Mouse (Mus musculus): ENCODE data around the gene Exoc6b. TPM values are rescaled to one million over a fixed set of nuclear protein-coding genes. Genes with fewer than 3 reads are reported as not detected.
A peak's percentile ranks its signal among the peaks of the same experiment; 100 is the strongest.

The Exoc6b gene
- polyA plus RNA-seq, 1 experiment from 2014 or later, result 24.6 TPM

DNA sequence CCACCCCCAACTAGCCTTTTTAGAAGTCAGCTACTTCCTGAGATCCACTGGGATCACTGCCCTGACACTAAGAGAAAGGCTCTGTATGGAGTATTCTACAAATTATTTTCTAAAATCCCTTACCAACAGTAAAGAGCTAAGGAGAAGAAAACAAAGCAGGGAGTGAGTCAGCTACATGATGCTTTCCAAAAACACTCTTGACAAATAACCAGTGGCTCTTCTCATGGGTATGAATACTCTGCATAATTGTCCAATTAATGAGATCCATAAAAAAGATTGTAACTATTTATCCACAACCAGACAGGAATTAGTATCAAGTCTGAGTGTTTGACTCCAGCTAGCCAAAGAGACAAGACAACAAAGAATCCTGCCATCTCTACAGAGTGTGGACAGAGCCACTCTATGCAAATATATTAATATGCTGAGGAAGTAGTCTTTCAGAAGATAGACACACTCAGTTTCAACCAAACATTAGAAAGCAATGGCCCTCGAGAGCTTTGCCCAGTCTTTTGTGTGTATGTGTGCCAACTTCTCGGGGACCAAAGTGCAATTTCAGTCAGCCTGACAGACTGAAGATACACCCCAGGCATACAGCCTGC, 263.1 kb downstream of the Exoc6b start:
- Histone ChIP-seq H3K36me3 (no peaks in the 10 kb centered on the region), H3K27ac (no peak overlapping the region), H3K9me3 (replicated peaks) (no peaks in the 10 kb centered on the region), H3K4me3 (no peak overlapping the region), H3K4me1 (no peaks in the 10 kb centered on the region), H3K27me3 (ENCODE audit: low read depth, poor library complexity, severe bottlenecking) (no peaks in the 10 kb centered on the region)
- 92% methylated on average over 2 of the region's 2 CpGs for WGBS
- DNase-seq (ENCODE audit: low spot score), result no peak

DNA sequence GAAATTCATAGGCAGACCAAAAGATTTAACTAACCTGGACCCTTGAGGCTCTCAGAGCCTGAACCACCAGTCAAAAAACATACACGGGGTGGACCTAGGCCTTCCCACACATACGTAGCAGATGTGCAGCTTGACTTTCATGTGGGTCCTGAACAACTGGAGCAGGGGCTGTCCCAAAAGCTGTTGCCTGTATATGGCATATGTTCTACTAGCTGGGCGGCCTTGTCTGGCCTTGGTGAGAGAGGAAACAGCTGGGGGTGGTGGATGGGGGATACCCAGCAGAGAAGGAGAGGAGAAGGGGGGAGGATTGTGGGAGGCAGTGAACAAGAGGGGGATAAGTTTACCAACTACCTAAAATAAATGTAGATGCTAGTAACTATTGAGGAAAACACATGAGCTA, 270.6 kb downstream of the Exoc6b start:
- H3K27me3 ChIP-seq (ENCODE audit: low read depth, poor library complexity, severe bottlenecking), result no peaks in the 10 kb centered on the region
- DNase-seq (ENCODE audit: low spot score), result no peak
- no peak overlapping the region for H3K27ac ChIP-seq
- no peaks in the 10 kb centered on the region for H3K9me3 ChIP-seq (replicated peaks)
- no peak overlapping the region for H3K4me3 ChIP-seq
- whole genome bisulfite sequencing, result 90% methylated on average over 3 of the region's 3 CpGs
- H3K36me3 ChIP-seq, result no peaks in the 10 kb centered on the region
- peaks cover 30% of the 10 kb centered on the region for H3K4me1 ChIP-seq

DNA sequence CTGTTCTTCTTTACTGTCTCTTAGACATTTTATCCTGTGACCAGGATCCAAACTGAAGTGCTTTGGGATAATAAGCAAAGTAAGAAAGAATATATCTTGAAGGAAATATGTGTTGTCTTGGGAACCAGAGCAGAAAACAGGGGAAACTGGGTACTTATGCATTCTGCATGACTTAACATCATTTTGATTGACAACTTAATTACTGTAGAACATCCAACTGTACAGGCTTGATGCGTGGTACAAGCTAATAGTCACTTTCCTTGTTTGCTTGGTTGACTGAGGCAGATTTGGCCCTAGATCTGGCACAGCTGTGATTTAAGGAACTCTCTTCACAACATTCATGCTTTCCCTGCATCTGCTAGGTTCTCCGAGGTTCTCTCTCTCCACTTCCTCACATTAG, 285.3 kb downstream of the Exoc6b start:
- H3K4me1 ChIP-seq, result no peaks in the 10 kb centered on the region
- no peaks in the 10 kb centered on the region for H3K27me3 ChIP-seq (ENCODE audit: low read depth, poor library complexity, severe bottlenecking)
- no peak overlapping the region for H3K27ac ChIP-seq
- DNase-seq (ENCODE audit: low spot score), result no peak
- no peak overlapping the region for H3K4me3 ChIP-seq
- no peaks in the 10 kb centered on the region for H3K36me3 ChIP-seq
- H3K9me3 ChIP-seq (replicated peaks), result no peaks in the 10 kb centered on the region
- 77% methylated on average over 2 of the region's 2 CpGs for WGBS

DNA sequence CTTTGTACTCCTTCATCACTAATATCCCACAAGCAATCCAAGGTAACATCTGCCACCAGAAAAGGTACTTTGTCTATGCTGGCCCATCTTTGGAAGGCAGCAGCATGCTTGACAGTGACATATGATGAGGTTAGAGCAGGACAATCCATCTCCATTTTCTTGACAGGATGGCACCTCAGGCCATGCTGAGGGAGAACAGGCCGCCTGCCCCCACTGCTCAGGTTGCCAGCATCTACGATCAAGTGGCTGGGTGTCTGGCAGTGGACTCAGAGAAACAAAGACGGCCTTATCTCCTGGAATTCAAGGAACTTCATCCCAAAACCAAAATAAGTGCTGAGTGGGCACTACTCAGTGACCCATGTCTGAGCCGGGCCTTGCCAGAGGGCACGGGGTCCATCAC, 289.3 kb downstream of the Exoc6b start:
- Histone ChIP-seq H3K27ac (no peak overlapping the region), H3K36me3 (no peaks in the 10 kb centered on the region), H3K9me3 (replicated peaks) (no peaks in the 10 kb centered on the region), H3K27me3 (ENCODE audit: low read depth, poor library complexity, severe bottlenecking) (no peaks in the 10 kb centered on the region), H3K4me1 (no peaks in the 10 kb centered on the region), H3K4me3 (no peak overlapping the region)
- DNase-seq (ENCODE audit: low spot score), result peak; percentile 39
- 19% methylated on average over 5 of the region's 5 CpGs for WGBS

DNA sequence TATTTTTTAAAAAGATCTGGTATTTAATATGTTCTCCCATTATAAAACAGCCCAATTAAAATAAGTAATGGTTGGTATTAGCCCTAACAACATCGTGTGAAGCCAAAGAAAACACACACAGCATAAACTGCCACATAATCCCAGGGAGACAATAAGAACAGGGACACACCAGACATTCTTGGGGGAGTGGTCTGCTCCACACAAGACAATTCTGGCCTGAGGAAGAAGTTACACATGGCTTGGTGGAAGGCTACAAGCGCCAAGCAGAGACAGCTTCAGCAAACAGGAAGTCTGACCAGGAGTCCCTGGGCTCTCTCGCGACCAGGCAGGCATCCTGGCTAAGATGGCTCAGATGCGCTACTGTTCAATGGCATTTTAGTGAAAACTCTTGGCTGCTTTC, 290.3 kb downstream of the Exoc6b start:
- Histone ChIP-seq H3K4me3 (no peak overlapping the region), H3K27me3 (ENCODE audit: low read depth, poor library complexity, severe bottlenecking) (no peaks in the 10 kb centered on the region), H3K27ac (no peak overlapping the region), H3K9me3 (replicated peaks) (no peaks in the 10 kb centered on the region), H3K4me1 (no peaks in the 10 kb centered on the region), H3K36me3 (no peaks in the 10 kb centered on the region)
- no peak for DNase-seq (ENCODE audit: low spot score)
- WGBS, result 75% methylated on average over 5 of the region's 5 CpGs

DNA sequence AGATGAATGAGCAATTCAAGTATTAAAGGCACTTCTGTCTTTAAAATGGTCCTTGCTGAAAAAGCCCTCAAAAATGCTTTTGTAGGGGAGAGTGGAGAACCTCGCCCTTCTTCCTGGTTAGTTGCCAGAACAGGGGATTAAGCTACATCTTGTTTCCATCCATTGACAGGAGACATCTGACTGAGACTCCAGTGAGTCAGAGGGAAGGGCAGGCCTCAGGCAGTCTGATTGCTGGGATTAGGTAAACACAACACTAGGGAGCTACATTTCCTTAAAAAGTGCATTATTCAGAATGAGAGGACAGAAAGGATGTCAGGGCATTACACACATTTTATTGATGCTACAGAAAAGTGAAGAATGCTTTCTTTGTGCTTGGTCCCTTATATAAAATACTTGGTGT, 293.4 kb downstream of the Exoc6b start:
- no peak for DNase-seq (ENCODE audit: low spot score)
- Histone ChIP-seq H3K27ac (no peak overlapping the region), H3K36me3 (no peaks in the 10 kb centered on the region), H3K9me3 (replicated peaks) (no peaks in the 10 kb centered on the region), H3K4me1 (no peaks in the 10 kb centered on the region), H3K4me3 (no peak overlapping the region), H3K27me3 (ENCODE audit: low read depth, poor library complexity, severe bottlenecking) (no peaks in the 10 kb centered on the region)
- 37% methylated on average over 1 of the region's 1 CpGs for WGBS

DNA sequence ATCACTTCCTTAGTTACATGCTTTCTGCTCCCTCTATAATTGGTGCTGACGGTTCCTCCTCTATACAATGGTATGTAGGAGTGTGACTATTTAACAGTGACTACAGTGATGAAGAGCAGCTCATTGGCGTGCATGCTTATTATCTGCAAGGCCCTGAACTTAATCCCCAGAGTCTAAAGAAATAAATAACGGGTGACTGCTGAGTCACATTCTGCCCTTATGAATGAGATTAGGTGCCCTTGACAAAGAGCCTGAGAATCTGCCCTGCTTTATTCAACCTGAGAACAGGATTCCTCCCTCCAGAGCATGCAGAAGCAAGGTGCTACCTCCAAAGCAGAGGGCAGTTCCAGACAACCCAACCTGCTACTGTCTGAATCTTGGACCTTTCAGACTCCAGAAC, 314.0 kb downstream of the Exoc6b start:
- no peak for DNase-seq (ENCODE audit: low spot score)
- Histone ChIP-seq H3K36me3 (no peaks in the 10 kb centered on the region), H3K27ac (no peak overlapping the region), H3K4me1 (no peaks in the 10 kb centered on the region), H3K27me3 (ENCODE audit: low read depth, poor library complexity, severe bottlenecking) (no peaks in the 10 kb centered on the region), H3K9me3 (replicated peaks) (no peaks in the 10 kb centered on the region), H3K4me3 (no peak overlapping the region)
- WGBS, result 83% methylated on average over 3 of the region's 3 CpGs

DNA sequence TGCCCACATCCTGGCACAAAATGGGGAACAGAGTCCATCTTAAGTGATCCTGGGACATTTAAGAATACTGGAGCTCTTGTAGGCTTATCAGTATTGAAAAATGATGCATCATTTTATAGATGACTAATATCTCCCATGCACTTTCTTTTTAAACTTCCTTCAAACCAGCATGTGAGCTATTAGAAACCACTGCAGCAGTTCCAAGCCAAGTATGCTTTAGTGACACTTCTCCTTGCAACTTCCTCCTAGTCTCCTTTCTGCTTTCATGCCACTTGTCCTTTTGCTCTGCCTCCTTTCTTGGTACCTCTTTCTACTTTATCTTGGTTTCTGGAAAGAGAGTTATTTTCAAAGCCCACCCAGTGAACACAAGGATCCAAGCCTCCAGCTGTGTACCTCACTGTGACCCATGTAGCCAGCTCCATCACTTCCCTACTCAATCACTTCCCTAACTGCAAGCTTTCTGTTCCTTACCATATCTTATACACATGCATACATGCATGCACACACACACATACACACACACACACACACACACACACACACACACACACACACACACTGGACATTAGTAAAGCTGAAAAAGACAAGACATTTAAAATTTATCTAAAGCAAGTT, 316.4 kb downstream of the Exoc6b start:
- Histone ChIP-seq H3K4me3 (no peak overlapping the region), H3K36me3 (no peaks in the 10 kb centered on the region), H3K27ac (no peak overlapping the region), H3K27me3 (ENCODE audit: low read depth, poor library complexity, severe bottlenecking) (no peaks in the 10 kb centered on the region), H3K4me1 (no peaks in the 10 kb centered on the region), H3K9me3 (replicated peaks) (no peaks in the 10 kb centered on the region)
- no peak for DNase-seq (ENCODE audit: low spot score)

DNA sequence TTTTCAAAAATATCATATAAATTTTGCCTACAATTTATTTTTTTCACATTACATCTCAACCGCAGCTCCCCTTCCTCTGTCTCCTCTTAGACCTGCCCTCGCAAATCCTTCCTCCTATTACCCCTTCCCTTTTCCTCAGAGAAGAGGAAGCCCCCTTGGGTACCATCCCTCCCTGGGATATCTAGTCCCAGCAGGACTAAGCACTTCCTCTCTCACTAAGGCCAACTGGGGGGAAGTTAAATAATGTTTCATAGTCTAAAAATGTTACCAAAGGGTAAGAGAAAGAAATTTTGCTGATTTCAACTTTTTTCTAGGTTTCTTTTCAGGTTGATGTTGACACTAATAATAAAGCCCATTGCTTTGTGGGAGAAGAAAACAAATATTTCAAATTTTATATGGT, 317.9 kb downstream of the Exoc6b start:
- WGBS, result 84% methylated on average over 2 of the region's 2 CpGs
- H3K27ac ChIP-seq, result no peak overlapping the region
- H3K4me1 ChIP-seq, result no peaks in the 10 kb centered on the region
- H3K9me3 ChIP-seq (replicated peaks), result no peaks in the 10 kb centered on the region
- H3K27me3 ChIP-seq (ENCODE audit: low read depth, poor library complexity, severe bottlenecking), result no peaks in the 10 kb centered on the region
- no peak for DNase-seq (ENCODE audit: low spot score)
- no peak overlapping the region for H3K4me3 ChIP-seq
- H3K36me3 ChIP-seq, result no peaks in the 10 kb centered on the region

DNA sequence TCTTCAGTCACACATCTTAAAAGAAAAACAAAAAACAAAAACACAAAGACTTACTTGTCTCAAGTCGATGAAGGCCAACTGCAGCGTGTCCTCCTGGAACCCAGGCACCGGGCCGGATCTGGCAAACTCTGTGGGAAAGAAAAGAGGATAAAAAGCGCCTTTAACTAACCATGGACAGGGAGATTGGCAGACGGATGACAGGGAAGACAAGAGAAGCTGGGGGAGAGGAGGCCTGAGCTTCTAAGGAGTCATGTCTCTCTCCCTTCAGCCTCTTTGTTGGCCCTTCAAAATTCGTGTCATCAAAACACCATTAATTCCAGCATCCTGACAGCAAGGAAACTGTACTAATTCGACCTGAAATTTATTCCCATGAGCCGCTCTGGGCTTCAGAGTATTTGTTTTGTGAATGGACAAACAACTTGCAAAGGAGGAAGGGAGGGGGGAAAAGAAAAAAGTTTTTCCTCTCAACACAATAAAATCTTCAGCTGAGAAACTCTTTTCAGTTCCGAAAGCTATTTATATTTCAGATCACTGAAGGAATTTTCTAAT, 322.4 kb downstream of the Exoc6b start:
- Histone ChIP-seq H3K4me1 (0 out of 2 replicates have a peak, but pooled peaks cover 2% of the 10 kb centered on the region), H3K4me3 (no peak overlapping the region), H3K27ac (no peak overlapping the region), H3K36me3 (no peaks in the 10 kb centered on the region), H3K27me3 (ENCODE audit: low read depth, poor library complexity, severe bottlenecking) (no peaks in the 10 kb centered on the region), H3K9me3 (replicated peaks) (no peaks in the 10 kb centered on the region)
- DNase-seq (ENCODE audit: low spot score), result no peak
- 81% methylated on average over 10 of the region's 10 CpGs for WGBS

DNA sequence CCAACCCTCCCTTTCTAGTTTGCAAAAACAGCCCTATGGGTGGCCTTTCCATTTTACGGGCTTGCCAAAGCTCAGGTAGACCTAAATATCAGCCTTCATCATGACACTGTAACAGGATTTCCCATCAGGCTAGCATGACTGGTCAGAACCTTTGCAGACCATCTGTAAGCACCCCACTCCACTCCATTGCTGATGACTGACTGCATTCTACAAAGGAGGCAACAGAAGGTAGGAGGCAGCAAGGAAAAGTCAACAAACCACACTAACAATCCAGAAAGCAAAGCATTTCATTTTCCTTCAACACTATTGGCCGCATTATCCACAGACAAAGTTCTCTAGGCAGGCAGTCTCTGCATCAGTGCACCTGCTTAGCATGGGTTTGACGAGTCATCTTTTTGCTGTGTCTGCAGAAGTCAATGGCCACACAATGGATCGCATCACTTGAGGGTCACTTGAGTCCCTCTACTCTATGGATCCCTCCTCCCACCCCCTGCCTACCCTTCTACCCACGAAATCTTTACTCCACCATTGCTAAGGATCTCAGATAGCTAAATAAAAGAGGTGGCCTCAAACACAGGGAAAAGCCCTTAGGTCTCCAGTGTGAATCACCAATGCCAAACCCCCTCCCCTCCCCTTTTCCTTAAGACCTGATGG, 323.0 kb downstream of the Exoc6b start:
- H3K9me3 ChIP-seq (replicated peaks), result no peaks in the 10 kb centered on the region
- no peak for DNase-seq (ENCODE audit: low spot score)
- no peaks in the 10 kb centered on the region for H3K27me3 ChIP-seq (ENCODE audit: low read depth, poor library complexity, severe bottlenecking)
- H3K4me1 ChIP-seq, result 0 out of 2 replicates have a peak, but pooled peaks cover 2% of the 10 kb centered on the region
- 89% methylated on average over 5 of the region's 5 CpGs for WGBS
- H3K27ac ChIP-seq, result no peak overlapping the region
- no peaks in the 10 kb centered on the region for H3K36me3 ChIP-seq
- no peak overlapping the region for H3K4me3 ChIP-seq

DNA sequence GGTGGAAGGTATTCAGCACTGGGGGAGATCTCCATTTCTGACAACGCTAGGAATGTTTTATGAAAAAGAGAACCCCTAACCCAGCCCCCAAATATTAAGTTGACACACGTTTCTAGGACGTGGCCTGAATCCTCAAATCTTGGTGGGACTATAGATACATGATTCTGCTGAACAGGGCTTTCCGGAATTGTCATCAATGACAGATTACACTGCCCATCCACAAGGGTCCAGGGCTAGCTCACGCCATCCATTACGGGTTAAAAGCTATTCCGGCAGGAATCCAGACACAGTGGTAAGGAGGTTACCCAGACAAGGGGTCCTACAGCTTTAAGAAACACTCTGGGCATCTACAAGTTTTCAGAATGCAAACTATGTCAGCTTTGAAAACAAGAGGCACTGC, 323.7 kb downstream of the Exoc6b start:
- Histone ChIP-seq H3K27ac (no peak overlapping the region), H3K4me1 (0 out of 2 replicates have a peak, but pooled peaks cover 2% of the 10 kb centered on the region), H3K9me3 (replicated peaks) (no peaks in the 10 kb centered on the region), H3K4me3 (no peak overlapping the region), H3K36me3 (no peaks in the 10 kb centered on the region), H3K27me3 (ENCODE audit: low read depth, poor library complexity, severe bottlenecking) (no peaks in the 10 kb centered on the region)
- 93% methylated on average over 7 of the region's 7 CpGs for WGBS
- DNase-seq (ENCODE audit: low spot score), result no peak

DNA sequence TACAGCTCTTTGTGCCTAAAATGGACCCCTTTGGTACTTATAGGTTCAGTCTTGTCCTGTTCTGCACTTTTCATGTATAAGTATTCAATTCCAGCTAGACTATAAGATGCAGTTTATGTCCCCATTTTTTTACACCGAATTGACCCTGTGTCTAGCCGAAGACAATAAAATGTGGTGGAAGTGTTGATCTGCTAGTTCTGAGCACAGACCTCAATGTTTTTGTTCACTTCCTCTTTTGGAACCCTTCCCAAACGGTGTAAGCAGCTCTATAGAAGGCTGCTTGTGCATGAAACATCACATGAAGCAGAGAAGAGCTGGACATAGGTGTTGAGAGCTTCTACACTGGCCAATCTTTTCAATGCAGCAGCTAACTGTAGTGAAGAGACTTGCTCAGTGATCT, 327.1 kb downstream of the Exoc6b start:
- H3K27me3 ChIP-seq (ENCODE audit: low read depth, poor library complexity, severe bottlenecking), result no peaks in the 10 kb centered on the region
- H3K9me3 ChIP-seq (replicated peaks), result no peaks in the 10 kb centered on the region
- no peak overlapping the region for H3K27ac ChIP-seq
- DNase-seq (ENCODE audit: low spot score), result no peak
- 79% methylated on average over 3 of the region's 3 CpGs for WGBS
- no peaks in the 10 kb centered on the region for H3K36me3 ChIP-seq
- no peak overlapping the region for H3K4me3 ChIP-seq
- 0 out of 2 replicates have a peak, but pooled peaks cover 2% of the 10 kb centered on the region for H3K4me1 ChIP-seq

Measured in limb, embryonic 10.5 days (tissue).